Mouse (Mus musculus) erythroblast, embryonic 14.5 days (primary cell): ENCODE results near the gene Spink4.

Experiments used
- GATA1 ChIP-seq: IDR thresholded peaks from 2 replicates; pipeline ENCODE4 v1.6.1; 2012; ENCODE audit warnings: low read length, inconsistent platforms, mixed read lengths
- TAL1 ChIP-seq: IDR thresholded peaks from 3 replicates; pipeline ENCODE4 v1.6.1; 2012; ENCODE audit warnings: low read length, inconsistent platforms, mixed read lengths

GRCm38 (mm10) chr4:40874151-40874600 is 45.7 kb upstream of the Spink4 start:
- no peak for TF ChIP-seq TAL1
- TF ChIP-seq GATA1, result no peak
